Mouse (Mus musculus) spleen, postnatal 36 days (tissue): ENCODE measurements at regions not wholly inside any gene's neighbourhood (a gene's known extent, or its start where the extent isn't known, plus 50 kb on each side); places are given as distances from the start of the nearest gene placed in this dataset.
A peak's percentile ranks its signal among the peaks of the same experiment; 100 is the strongest.

ENCODE experiments used
- DNase-seq, 2 experiments: peaks; one replicate each; pipeline ENCODE4 v3.0.0; 2022; ENCODE audit warnings: low spot score in 2 of 2, mixed read lengths in 1 of 2

DNA sequence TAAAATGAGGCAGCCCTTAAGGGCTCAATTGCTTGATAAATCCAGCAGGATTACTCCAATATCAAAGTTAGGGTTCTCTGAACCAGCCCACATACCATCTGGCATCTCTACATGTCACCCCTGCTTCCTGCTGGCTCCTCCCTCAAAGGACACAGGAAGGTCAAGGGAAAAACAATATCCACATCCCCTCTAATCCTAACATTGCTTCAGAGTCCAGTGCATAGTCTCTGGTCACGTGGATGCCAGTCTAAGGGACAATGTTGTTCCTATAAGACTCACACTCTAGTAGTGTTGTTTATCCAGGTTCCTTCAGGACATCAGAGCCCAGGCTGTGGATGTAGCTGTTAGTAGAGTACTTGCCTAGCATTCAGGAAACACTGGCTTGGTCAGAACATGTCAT lies 124.9 kb upstream of the Foxa2 start:
- DNase-seq = no peak

GRCm38 (mm10) chr2:148175251-148175927 lies 128.6 kb upstream of the Foxa2 start:
- DNase-seq = no peak

DNA sequence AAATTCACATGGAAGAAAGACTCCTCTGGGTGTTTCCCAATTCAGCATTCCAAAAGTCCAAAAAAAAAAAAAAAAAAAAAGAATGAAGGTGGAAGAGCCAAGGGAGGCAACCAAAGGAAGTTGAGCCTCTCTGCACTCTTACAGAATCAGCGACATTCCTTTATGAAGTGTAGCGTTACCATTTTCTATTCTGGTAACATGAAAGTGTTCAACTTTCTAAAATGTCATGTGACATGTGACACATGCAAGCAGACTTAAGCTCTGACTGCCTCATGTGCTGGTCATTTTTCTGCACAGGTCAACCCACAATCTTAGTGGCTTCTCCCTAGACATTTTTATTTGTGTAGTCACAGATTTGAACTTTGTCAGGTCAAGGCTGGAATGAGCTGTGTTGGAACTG lies 133.5 kb upstream of the Foxa2 start:
- no peak for DNase-seq

DNA sequence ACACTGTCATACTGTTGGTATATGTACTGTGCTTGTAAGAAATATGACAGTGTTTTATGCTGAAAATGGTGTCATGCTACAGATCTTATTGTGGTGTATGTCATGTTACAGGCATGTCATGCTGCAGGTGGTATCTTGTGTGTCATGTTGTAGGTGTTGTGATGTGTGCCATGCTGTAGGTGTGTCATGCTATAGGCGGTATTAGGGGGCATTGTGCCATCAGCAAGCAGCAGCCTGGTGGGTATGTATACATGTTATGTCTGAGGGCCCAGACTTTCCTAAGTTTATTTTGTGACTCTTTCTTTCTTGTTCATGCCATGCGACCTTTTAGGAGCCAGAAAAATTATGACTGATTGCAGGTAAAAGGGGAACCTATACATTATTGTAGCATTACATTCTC lies 134.7 kb upstream of the Foxa2 start:
- no peak for DNase-seq

GRCm38 (mm10) chr2:148182492-148183052 lies 135.8 kb upstream of the Foxa2 start:
- no peak for DNase-seq

GRCm38 (mm10) chr2:148184801-148185212 lies 138.0 kb upstream of the Foxa2 start:
- no peak for DNase-seq

DNA sequence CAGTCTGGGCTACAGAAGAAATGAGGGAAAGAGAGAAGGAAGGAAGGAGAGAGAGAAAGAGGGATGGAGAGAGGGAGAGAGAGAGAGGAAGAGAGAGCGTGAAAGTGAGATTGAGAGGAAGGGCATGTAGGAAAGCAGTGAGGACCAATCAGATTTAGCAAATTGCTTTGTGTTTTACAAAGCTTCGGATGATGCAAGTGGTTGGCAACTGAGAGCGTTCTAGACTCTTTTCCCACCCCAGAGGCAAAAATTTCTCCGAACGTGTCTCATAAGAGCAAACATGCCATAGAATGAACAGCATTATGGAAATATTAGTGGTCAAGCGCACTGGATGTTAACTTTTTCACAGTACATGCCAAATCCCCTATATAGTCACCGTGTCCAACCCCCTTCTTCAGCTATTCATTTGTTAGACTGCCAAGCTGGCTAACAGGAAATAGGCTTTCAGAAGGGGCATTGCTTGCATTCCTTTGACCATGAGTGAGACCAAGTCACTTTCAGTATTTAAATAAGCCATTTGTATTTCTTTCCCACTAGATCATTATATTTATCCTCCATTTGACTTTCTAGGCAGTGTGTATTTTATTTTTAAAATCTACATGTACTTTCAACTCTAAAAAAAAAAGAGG lies 139.7 kb upstream of the Foxa2 start:
- DNase-seq = no peak

GRCm38 (mm10) chr2:148188865-148189264 lies 142.1 kb upstream of the Foxa2 start:
- DNase-seq = peak in 1 of 2 experiments; percentile 4

- DNase-seq = no peak
Measured at GRCm38 (mm10) chr2:148189287-148189686, 142.5 kb upstream of the Foxa2 start.

DNA sequence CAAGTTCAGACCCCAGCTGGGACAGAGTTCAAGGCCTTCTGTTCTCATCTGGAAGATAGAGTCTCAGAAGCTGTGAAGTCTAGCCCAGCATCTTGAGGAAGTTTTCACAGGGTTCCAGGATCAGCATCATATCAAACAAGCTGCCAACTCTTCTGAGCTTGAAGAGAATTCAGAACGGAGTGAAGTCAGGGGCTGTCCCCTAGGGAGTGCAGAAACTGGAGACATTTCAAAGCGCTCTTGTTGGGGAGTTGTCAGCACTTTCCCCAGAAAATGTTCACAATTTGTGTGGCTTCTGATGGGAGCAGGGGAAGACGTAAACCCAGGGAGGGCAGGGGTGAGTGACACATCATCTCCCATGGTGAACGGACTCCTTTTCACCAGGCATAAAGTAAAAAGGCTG lies 146.2 kb upstream of the Foxa2 start:
- no peak for DNase-seq

DNA sequence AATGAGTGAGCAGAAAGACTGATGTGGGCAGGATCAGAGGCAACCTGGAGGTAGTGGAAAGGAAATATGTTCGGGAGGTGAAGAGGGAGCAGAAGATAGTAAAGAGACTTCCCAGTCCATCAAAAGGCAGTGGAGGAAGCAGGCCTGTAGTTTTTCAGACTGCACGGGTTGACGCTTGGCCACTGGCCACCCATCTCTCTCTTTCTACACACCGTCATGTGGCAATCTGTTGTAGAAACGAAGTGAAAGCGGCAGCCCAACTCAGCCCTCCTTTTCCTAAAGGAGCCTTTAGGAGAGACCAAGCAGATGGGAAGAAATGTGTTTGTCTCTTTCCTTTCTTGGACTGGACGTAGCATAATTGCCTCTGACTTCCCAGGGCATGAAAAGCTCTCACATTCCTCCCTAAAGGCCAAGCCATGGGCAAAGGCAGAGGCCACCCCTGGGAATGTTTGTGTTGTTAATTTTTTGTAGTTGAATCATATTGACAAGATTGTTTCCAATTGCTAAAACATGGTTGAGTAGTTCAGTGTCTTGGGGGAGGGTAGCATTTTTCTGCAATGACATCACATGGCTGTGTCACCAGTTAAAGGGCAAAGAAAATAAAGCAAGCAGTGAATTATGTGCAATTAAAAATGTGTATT lies 150.7 kb upstream of the Foxa2 start:
- DNase-seq = no peak

GRCm38 (mm10) chr2:148206633-148207032 lies 159.9 kb upstream of the Foxa2 start:
- DNase-seq = no peak

DNA sequence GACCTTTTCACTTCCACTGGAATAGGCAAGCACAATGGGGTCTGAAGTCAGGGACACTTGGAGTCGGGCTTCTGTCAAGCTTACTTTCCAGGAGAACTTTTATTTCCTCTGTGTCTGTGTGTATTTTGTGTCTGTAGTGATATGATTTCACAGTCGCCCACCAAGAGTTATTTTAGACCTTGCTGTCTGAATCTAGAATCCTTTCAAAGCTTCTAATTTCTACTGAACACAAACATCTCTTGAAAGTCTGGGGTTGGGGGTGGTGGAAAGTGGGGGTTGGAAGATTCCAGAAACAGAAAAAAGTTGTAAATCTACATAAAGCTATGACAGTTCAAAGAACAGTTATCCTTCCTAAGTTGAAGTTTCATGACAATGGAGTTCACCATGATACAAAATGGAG lies 164.0 kb upstream of the Foxa2 start:
- DNase-seq = no peak

GRCm38 (mm10) chr2:148217136-148217535 lies 170.4 kb upstream of the Foxa2 start:
- no peak for DNase-seq

DNA sequence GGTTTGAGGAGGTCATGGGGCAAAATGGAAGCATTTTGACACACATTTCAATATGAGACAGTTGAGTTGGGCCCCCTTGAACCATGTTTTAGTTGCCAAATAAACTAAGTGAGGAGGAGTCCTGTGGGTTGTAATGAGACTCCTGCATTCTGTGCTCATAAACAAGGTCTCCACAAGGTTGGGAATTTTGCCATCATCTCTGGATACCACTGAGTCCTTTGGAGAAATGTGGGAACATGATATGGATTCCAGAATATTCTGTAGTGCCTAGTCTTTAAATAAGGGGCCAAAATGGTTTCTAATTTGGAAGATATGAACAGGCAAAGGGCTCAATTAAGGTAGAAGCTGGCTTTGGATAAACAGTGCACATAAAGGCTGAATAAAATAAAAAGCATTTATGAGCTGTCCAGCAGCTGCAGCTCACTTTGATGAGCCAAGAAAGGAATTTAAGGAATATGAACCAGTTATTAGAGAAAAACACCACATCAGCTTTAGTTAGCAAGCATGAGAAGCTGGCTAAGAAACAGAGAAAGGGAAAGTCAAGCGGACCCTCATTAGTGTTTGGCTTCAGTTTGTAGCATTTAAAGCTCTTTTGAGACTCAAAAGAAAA lies 161.3 kb upstream of the Sstr4 start:
- DNase-seq = no peak

GRCm38 (mm10) chr2:148237121-148237520 lies 158.0 kb upstream of the Sstr4 start:
- DNase-seq = no peak

- peak in 1 of 2 experiments; percentile 1 for DNase-seq
Measured at GRCm38 (mm10) chr2:148239046-148239445, 156.1 kb upstream of the Sstr4 start.

GRCm38 (mm10) chr2:148242242-148242641 lies 152.9 kb upstream of the Sstr4 start:
- no peak for DNase-seq

DNA sequence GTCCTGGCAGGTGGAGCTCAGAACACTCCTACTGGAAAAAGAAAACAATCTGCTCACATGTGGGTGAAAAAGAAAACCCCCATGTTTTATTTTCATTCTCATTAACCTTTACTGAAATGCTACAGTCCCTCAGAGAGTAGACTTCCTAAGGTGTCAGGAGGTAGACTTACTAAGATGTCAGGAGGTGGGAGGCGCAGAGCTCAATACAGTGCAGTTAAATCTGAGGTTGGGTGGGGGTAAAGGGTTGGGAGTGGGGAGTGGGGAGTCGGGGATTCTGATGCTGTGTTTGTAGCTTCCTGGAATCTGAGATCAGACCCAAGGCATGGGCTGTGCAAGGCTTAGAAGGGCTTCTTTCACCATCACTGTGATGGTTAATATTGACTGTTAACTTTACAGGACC lies 149.6 kb upstream of the Sstr4 start:
- DNase-seq = no peak

DNA sequence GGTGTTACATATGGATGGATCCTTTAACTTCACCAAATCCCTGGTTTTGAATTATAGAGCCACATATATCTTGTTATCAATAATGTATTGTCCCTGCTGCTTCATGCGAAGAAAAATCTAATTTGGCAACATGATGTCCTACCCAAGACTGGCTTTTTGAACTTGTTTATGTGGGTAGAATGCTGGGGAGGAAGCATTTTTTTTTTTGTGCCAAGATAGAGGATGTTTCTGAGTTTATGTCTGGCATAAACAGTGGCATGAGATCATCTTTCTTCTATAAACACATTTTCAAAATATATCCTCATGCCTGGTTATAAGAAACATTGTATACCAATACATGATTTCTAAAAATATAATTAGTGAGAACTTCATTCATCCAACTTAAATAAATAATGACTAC lies 144.2 kb upstream of the Sstr4 start:
- DNase-seq = no peak

- DNase-seq = no peak
Measured at GRCm38 (mm10) chr2:148255662-148256061, 139.5 kb upstream of the Sstr4 start.

DNA sequence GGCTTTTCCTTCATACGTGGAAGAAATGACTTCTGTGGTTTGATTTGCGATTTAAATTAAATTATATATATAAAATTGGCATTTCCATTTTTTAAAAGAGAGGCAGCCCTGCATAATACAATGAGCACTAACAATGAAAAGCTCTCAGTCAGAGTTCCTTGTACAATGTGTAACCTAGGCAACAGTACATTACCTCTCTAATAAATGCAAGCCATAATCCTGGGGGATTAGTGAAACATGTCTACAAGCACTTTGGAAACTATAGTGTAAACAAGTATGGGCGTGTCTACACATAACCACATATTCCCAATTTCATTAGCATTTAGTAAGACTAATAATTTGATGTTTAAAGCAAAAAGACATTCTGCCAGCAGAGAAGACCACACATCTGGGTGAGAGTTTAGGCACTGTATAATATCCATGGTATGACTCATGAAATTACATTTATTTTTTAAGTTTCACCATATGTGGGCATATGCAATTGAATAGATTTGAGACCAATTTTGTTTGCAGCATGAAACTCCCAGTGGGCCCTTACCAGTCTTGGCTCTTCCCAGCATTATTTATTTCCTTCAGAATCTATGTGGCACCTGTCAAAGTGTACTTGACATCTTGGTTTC lies 130.9 kb upstream of the Sstr4 start:
- no peak for DNase-seq
